Mouse (Mus musculus) layer of hippocampus, postnatal 10 days (tissue): ENCODE results near the gene Bcl9. TPM values are rescaled to one million over a fixed set of nuclear protein-coding genes. Genes with fewer than 3 reads are reported as not detected.

Experiments used
- DNase-seq, 2 experiments: peaks; one replicate each; pipeline ENCODE4 v3.0.0; 2021; ENCODE audit warnings: low spot score in 2 of 2
- total RNA-seq, 2 experiments: library from RNA; stranded (reverse); gene quantifications; 2 replicates each; pipeline ENCODE4 v1.2.3; 2021

Gene Bcl9
- total RNA-seq, 2 experiments from 2014 or later: 70.9 to 73.6 TPM

DNA sequence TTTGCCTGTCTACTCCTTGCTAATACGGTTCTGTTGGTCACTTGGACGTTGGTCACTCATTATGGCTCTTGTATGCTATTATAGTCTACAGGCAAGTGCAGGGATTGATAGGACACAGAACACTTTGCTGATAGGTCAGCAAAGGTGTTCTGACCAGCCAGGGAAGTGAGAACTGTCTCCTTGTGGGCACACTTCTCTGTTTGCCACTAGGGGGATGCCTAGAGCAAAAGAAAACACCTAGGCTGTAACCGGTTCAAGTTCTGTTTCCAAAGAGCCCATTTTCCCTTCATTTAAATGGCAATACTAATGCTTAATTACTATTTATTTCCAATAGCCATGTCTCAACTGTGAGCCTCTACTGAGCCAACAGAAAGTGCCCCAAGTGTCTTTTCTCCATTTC lies 113.9 kb downstream of the Bcl9 start:
- no peak for DNase-seq

DNA sequence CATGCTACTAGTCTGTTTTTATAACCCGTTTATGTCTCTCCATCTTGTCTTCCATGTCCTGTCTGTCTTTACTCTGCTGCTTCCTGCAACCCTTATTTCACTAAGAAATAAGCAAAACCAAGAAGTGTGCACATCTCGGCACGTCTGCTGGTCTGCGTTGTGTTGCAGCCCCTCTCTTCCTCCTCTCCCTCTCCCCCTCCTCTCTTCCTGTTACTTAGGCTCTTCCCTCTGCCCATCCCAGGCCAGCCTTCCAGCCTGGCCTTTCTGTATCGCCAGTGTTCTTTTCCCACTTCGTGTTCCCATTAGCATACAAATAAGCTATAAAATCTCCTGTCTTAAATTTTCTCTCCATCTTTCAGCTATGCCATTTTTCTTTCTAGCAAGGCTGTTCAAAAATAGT lies 117.2 kb downstream of the Bcl9 start:
- DNase-seq: no peak

DNA sequence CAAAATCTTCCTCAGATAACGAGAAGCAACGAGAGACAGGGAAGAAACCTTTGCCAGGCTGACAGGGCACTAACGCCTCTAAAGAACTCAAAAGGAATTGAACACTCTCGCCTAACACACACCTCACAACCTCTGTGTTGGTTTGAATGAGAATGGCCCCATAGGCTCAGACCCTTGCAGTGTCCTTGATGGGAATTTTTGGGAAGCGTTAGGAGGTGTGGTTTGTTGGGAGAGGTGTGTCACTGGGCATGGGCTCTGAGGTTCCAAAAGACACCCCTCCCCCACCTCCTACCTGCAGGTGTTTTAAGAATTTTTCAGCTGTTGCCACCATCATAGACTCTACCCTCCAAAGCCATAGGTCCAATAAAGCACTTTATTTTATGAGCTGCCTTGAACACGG lies 118.8 kb downstream of the Bcl9 start:
- DNase-seq: no peak

DNA sequence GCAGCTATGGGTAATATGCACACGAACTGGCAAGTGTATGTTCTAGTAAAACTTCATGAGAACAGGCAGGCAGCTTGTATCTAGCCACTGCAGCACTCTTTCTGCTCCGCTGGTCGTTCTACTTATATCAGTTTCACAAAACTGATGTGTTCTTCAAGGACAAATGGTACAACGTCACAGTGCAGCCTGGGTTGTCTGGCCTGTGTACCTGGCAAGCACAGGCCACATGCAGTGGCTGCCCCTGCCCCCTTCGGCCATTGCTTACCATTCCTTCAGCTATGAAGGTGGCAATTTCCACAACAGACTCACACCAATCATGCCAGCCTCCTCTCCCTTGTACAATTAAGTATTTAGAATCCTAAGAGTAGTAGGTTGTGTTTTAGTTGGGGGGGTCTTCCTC lies 125.1 kb downstream of the Bcl9 start:
- DNase-seq: no peak

DNA sequence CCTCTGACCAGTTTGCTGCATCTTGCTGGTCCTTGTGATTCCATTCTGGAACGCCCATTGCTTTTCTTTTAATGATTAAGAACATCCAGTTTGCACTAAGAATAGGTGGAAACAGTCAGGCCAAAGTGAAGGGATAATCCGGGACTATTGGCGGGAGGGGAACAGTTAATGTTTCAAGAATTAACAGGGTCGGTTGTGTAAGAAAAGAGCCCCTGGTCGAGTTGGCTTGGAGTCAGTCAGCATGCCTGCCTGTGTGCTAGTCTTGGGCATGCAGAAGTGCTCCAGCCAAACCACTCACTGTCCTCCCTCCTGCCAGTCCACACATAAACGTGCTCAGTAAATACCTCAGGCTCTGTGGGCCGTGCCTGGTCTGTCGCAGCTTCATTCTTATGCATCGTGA lies 125.5 kb downstream of the Bcl9 start:
- no peak for DNase-seq

DNA sequence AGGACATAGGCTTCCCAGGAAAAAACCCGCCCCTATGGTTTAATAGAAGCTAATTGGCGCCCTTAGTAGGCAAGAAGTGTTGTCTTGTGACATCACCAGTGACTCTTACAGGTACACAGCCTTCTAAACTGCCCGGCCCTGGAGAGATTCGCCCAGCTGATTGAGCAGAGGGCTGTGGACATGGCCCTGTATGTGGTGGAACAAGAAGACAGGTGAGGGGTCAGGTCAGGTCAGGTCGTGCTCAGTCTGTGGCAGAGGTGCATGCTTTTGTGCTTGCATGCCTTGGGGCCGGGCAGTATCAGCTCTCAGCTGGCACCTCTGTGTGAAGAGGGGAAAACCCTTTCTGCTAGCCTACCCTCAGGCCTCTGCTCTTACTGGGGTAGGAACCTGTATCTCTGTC lies 126.2 kb downstream of the Bcl9 start:
- DNase-seq: no peak

DNA sequence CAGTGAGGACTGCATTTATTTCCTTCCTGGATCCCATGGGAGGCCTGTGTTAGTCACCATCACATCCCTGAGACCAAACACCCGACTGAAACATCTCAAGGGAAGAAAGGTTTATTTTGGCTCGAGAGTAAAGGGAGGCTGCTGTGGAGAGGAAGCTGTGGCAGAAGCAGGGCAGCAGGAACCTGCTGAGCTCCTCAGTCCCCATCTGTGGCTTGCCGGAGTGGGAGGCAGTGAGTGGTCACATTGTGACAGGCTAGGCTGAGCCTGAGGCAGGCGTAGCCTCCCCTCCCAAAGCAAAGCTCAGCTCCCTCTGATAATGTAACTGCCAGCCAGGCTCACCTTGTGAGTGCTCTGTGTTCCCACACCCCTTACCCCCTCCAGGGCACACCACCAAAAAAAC lies 130.6 kb downstream of the Bcl9 start:
- DNase-seq: no peak

DNA sequence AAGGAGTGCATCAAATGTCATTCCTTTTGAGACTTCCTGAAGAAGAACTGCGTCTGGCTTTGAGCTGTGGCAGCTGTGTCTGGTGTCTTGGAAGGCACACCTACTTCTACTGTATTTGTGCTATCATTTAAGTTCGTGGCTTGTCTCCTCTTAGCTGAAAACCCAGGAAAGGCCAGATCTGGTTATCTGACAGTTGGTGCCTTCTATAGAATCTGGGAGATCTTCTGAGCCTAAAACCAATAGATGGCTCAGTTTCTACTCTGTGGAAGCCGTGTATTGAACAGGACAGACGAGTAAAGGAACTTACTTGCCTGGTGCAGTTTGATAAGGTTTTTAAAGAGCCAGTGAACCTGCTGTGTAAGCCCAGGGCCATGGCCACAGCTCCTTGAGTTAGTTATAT lies 133.2 kb downstream of the Bcl9 start:
- DNase-seq: no peak

DNA sequence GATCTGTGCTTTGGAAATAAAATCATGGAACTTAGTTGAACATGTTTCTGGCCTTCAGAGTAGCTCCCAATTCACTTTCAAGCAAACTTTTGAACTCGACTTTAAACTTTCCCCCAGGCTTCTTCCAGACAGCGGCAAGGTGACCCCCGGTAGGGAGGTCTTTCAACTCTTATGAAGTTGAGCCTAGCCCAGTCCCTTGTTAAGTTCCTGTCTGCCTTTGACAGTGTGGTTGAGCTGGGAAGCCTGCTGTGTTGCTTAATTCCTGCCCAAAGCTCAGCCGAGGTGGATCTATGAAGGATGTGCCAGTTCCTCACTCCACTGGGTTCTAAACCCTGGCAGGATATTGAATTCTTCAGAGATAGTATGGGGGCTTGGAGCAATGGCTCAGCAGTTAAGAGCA lies 135.9 kb downstream of the Bcl9 start:
- no peak for DNase-seq

DNA sequence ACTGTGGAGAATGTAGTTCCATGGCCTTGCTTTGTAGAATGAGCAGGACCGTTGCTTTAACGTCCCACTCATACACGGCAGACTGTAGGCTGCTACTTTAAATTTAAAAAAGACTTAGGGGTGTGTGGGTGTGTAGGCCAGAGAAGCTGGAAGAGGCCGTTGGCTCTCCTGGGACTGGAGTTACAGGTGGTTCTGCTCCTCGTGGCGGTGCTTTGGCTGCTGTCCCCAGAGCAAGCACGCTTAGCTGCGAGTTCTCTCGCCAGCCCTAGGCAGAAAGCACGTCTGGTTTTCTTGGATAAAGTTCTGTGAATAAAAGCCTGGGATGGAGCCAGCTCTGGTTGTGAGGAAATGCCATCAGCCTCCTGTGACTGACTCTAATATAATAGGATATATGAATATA lies 136.8 kb downstream of the Bcl9 start:
- peak in 1 of 2 experiments; percentile 43 for DNase-seq

DNA sequence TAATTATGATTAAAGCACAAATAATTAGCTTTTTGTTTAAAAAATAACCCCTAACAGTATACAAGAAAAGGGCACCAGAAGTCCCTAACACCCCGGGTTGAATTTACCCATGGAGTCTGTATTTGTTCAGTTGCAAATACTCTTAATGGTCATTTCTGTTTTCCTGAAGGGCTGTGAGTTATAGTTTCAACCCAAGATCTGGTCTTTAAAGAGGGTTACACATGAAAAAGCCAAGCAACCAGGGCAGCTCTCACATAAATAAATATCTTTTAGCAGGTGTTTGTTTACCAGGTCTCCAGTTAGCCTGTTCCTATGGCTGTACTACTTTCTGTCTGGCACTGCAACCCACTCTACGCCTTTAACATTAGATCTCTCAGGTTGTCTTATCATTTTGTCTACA lies 137.7 kb downstream of the Bcl9 start:
- no peak for DNase-seq

DNA sequence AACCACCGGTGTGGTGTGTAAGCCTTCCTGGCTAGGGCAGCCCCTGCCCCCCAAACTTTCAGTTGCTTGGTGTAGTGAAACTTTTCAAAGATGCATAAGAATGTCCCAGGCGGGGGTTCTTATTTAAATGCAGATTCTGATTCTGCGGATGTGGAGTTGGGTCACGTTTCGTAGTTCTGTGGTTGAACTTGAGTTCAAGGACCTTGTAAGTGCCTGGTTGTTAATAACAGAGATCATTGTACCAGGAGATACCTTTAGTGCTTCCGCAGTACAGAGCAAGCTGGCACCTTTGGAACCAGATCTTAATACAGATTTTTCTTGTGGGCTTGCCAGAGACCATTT lies 138.2 kb downstream of the Bcl9 start:
- DNase-seq: no peak

DNA sequence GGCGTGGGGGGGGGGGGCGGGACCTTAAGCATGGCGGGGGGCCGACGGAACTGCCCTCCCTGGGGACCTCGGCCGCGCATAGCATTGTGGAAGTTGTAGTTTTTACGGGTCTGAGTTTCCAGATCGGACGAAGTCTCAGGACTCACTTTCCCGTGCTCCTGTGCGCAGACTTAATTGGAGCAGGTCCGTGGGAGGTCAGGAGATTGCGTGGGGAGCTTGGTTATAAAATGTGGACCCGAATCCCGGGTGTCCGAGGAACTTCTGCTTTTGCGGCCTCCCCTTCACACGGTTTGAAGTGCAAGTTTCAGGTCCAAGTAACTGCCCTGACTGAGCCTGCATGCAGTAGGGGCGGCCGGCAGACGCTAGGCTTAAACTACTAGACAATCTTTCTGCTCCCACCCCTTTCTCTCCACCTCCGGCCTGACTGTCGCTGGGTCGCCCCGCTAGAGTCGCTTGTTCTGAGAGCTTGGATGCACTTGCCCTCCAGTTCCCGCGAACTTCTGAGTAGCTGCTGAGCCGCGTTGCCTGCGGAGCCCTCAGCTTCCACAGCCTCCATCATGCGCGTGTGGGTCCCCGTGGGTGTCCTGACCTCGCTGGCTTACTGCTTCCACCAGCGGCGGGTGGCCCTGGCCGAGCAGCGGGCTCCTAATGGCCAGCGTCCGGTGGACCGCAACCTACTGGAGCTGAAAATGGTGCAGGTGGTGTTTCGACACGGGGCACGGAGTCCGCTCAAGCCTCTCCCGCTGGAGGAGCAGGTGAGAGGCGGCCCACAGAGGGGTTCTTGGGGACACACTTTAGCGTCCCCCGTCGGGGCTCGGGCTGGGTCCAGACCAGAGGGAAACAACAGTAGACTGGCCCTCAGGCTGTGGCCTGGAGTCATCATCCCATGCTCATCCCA lies 138.9 kb downstream of the Bcl9 start, which contains the start of gene Acp6:
Gene Acp6, plus strand, starts transcription at position 167 of the 898 bp plus-strand sequence.
- peak; percentile 83 to 86 for DNase-seq

DNA sequence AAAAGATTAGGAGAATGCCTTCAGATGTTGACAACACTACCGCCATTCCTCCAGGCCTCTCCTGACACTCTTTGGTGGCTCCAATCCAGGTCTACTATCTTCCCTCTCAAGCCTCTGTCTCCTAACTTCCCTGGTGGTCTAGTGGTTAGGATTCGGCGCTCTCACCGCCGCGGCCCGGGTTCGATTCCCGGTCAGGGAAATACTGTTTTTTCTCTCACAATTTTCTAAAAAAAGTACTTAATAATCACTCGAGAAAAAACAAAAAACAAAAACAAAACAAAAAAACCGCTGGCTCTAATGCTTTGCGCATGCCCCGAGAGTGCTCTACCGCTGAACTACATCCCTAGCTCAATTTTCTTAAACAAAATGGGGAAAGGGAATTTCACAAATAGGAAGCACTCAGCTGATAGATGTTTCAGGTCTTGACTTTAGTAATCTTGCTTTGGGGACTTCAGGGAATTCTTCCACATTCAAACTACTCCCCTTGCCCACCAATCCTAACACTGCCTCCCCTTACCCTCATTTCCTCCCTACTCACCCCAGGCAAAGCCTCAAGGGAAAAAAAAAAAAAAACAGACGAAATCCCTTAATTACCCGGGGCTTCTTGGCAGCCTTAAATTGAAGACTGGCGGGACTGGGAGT lies 139.6 kb downstream of the Bcl9 start:
- DNase-seq: peak; percentile 89

DNA sequence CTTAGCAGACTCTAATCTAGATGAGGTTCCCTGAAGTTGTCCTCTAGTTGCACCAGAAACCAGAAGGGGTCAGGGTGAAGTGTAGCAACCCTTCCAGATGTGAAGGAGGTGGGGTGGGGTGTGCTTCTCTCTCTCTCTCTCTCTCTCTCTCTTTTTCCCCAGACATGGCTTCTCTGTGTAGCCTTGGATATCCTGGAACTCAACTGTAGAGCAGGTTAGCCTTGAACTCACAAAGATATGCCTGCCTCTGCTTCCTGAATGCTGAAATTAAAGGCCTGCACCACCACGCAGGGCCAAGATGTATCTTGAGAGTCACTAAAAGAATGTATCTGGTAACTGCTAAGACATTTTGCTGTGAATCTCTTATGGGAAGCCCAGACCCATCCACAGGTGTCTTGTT lies 140.4 kb downstream of the Bcl9 start:
- no peak for DNase-seq

DNA sequence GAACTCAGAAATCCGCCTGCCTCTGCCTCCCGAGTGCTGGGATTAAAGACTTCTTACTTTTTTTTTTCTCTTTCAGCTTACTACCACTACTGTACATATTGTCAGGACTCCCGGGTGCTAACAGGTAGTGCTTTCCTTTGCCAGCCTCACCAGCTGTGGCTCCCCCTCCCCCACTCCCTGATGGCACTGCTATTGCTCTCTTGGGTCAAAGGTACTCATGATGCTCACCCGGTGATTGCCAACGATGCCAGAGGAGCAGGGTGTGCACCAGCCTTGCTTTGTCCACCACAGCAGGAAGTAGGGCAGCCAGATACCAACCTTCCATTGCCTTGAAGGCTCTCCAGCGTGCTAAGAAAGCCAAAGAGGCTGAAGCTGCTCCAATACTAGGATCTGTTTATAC lies 141.3 kb downstream of the Bcl9 start:
- no peak for DNase-seq

Other genes with a start within 250 kb of the Bcl9 start
- gene Acp6, start 139.1 kb downstream of the Bcl9 start, total RNA-seq: 10 to 100 TPM; 19.0 to 23.4 TPM
- not detected for gene Olfr1402, start 124.1 kb upstream of the Bcl9 start, total RNA-seq